Mouse (Mus musculus) macrophage (primary cell): ENCODE results near the gene Spdye4c. TPM values are rescaled to one million over a fixed set of nuclear protein-coding genes. Genes with fewer than 3 reads are reported as not detected.

Experiments used
- H3K27ac ChIP-seq: fragments of 350-480 bp; formaldehyde crosslinking; 2 replicates; pipeline ENCODE4 v1.9.0; 2021
- H3K36me3 ChIP-seq: fragments of 350-480 bp; formaldehyde crosslinking; 2 replicates; pipeline ENCODE4 v1.9.0; 2021; ENCODE audit errors: inconsistent target
- H3K4me3 ChIP-seq: fragments of 350-480 bp; formaldehyde crosslinking; 2 replicates; pipeline ENCODE4 v1.9.0; 2021; ENCODE audit errors: inconsistent target
- H3K79me2 ChIP-seq: fragments of 350-480 bp; formaldehyde crosslinking; 2 replicates; pipeline ENCODE4 v1.9.0; 2021; ENCODE audit errors: inconsistent target
- WGBS: methylation state at CpG from one replicate; pipeline ENCODE4 v1.1.7; 2026; ENCODE audit warnings: inconsistent platforms; ENCODE audit not compliant: missing documents; 5-methylcytosine and 5-hydroxymethylcytosine counted together
- polyA plus RNA-seq: library from polyadenylated mRNA; stranded (reverse); fragments of 250-400 nt; gene quantifications from 3 replicates; pipeline ENCODE4 v1.2.4, GENCODE M21; 2018; ENCODE audit warnings: inconsistent platforms

The Spdye4c gene
- polyA plus RNA-seq, 1 experiment from 2014 or later, result not detected

DNA sequence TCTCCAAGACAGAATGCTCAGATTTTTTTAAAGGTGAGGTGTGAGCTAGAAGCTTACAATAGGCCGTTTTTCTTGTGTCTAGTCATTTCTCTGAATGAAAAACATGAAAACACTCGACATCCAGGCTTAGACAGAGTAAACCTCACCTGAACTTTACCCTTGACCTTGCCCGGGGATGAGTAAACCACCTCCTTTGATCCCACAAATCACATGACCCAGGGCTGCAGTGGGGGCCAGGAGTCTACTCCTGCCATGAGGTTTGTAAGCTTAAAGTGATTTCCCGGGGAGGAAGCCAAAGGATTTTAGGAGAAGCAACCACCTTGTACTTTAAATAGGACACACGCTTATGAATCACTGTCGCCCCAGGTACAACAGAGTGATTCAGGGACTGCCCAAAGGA, 23.0 kb upstream of the Spdye4c start:
- Histone ChIP-seq H3K4me3 (no peak overlapping the region), H3K79me2 (no peaks in the 10 kb centered on the region), H3K36me3 (no peaks in the 10 kb centered on the region), H3K27ac (no peak overlapping the region)
- WGBS, result 95% methylated on average over 6 of the region's 6 CpGs

DNA sequence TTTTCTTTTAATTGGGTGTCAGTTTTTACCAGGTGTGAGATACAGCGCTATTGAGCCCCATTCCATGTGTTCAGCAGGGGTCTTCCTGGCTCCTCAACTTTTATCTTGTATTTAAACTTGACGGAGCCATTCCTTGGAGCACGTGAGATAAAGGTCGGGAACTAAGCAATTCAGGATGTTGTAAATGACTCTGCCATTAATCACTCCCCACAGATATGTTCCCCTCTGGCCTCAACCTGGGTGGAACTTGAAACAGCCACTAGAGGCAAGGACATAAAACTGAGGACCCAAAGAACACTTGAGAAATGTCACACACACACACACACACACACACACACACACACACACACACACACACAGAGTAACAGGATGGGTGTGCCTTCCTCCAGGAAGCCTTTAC, 22.5 kb upstream of the Spdye4c start:
- H3K27ac ChIP-seq, result no peak overlapping the region
- WGBS, result 65% methylated on average over 4 of the region's 4 CpGs
- H3K4me3 ChIP-seq, result no peak overlapping the region
- H3K79me2 ChIP-seq, result no peaks in the 10 kb centered on the region
- H3K36me3 ChIP-seq, result no peaks in the 10 kb centered on the region

DNA sequence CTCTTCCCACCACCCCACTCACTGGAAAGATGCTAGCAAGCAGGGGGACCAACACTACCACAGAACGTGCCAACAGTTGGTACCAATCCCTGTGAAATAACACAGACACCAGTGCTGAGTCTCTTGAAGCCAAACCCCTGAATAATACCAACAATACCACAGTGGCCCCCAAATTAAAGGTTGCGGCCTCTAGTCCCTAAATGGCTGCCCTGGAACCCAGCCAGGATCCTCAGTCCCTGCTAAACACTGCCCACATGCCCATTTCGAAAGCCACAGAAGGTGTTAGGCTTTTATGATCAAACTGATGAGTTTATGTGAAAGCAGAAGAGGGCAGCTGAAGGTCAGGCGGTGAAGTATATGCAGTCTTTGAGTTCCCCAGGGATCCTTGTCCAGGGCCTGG, 20.0 kb upstream of the Spdye4c start:
- no peak overlapping the region for H3K27ac ChIP-seq
- no peaks in the 10 kb centered on the region for H3K79me2 ChIP-seq
- WGBS, result 87% methylated on average over 4 of the region's 4 CpGs
- no peaks in the 10 kb centered on the region for H3K36me3 ChIP-seq
- H3K4me3 ChIP-seq, result no peak overlapping the region

DNA sequence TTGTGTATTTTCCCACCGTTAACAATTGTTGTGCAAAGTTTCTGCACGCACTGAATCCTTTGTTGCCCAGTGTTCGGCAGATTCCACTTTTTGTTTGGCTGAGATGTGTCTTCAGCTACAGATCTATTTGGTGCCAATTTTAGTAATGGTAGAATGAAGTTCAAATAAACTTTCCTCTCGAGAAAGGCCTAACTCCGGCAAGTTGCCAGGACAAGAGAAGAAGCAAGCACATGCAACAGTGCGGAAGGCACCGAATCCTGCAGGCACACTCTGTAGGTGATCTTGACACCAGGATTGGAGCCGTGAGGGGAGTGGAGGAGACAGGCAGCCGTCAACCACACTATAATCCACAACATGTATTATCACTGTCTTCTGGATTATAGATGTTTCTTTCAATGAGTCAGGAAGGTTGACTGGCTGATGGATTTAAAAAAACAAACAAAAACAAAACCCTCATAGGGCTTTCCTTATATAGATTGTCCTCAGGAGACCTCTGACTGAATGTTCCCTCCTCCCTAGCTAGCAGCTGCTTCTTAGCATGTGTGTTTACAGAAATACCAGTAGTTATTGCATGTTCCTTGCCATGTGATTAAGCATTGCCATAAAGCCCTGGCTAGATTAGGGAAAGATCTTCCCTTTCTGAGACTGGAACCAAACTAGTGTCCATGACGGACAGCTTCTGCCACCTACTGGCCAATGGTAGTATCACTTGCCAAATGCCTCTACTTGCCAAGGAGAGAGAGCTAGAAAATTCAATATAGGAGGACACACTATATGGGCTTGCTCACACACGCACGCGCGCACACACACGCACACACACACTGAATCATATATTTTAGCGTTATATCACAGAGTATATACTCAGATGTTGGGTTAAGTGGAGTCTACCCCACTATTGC, 18.0 kb upstream of the Spdye4c start:
- H3K4me3 ChIP-seq, result no peak overlapping the region
- no peaks in the 10 kb centered on the region for H3K36me3 ChIP-seq
- H3K79me2 ChIP-seq, result no peaks in the 10 kb centered on the region
- WGBS, result 48% methylated on average over 16 of the region's 16 CpGs
- H3K27ac ChIP-seq, result no peak overlapping the region

DNA sequence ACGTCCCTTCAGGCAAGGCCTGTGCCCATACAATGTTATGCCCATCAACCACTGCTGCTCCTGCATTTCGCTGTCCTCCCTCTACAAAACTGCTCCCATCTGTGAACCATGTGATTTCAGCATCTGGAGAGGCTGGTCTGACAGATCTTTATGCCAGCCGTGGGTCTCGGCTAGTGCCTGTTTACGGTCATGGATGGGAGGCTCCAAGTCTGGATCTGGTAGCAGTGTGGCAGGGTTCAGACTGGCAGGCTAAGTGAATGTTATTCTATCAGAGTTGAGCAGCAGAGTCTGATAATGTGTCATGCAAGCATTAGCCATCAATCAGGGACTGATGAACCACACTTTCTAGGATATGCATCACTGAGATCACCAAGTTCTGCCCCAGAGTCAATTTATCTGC, 8.1 kb upstream of the Spdye4c start:
- H3K4me3 ChIP-seq, result no peak overlapping the region
- H3K79me2 ChIP-seq, result no peaks in the 10 kb centered on the region
- WGBS, result 92% methylated on average over 4 of the region's 5 CpGs
- no peak overlapping the region for H3K27ac ChIP-seq
- H3K36me3 ChIP-seq, result no peaks in the 10 kb centered on the region

DNA sequence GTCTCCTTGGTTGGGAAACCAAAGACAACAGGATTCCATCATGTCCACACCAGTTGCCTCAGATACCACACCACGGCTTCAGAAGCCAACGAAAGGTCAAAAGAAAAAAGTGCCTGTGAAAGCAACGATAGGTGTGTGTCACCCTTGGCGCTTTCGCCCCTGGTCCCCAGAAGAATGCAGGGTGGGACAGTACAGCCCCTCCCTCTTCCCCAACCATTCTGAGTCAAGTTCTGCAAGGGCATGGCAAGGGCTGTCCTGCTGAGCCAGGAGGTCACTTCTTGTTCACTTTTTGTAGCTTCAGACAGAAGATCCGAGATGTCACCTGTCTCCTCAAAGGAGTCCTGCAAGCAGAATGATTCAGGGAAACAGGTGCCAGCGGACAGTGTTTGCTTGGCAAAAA, 1.3 kb downstream of the Spdye4c start:
- Histone ChIP-seq H3K79me2 (no peaks in the 10 kb centered on the region), H3K27ac (no peak overlapping the region), H3K4me3 (no peak overlapping the region), H3K36me3 (no peaks in the 10 kb centered on the region)
- 89% methylated on average over 7 of the region's 7 CpGs for WGBS

DNA sequence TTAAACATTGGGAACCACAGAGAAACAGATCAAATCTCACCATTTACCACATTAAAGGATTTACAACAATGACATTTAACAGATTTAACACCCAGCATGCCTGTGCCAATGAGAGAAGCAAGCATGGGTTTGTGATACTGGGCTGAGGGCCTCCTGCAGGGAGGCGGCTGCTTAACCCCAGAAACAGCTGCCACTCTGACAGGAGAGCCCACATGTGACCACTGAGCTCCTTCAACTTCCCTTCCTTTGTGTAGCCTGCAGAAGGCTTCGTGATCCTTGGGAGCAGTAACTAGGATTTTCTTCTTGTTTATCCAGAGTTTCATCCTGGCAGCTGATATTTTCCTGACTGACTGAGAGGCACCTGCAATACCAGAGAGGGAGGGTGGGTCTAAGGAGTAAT, 10.5 kb downstream of the Spdye4c start:
- Histone ChIP-seq H3K79me2 (no peaks in the 10 kb centered on the region), H3K36me3 (no peaks in the 10 kb centered on the region), H3K27ac (no peak overlapping the region), H3K4me3 (no peak overlapping the region)
- 29% methylated on average over 2 of the region's 2 CpGs for WGBS

DNA sequence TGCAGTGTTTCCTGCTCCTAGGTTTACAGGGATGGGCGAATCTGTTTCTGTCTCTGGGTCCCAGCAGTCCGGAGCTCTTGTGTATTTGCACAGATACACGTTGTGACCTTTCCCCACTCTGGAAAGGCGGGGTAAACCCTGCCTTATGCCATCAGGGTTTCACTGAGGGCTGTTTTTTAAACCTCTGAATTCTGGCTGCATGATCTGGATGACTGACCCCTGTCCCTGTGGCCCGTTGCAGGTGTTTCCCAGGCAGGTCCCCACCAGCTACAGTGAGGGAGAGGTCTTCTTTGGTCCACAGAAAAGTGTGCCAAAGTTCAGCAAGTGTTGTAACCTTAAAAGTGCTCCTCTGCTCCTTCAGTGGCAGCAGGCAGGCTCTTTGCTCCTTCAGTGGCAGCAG, 18.3 kb downstream of the Spdye4c start:
- Histone ChIP-seq H3K27ac (no peak overlapping the region), H3K4me3 (no peak overlapping the region), H3K79me2 (no peaks in the 10 kb centered on the region), H3K36me3 (peaks cover 22% of the 10 kb centered on the region; the same call in 1 of the 2 replicates)
- 94% methylated on average over 5 of the region's 5 CpGs for WGBS

DNA sequence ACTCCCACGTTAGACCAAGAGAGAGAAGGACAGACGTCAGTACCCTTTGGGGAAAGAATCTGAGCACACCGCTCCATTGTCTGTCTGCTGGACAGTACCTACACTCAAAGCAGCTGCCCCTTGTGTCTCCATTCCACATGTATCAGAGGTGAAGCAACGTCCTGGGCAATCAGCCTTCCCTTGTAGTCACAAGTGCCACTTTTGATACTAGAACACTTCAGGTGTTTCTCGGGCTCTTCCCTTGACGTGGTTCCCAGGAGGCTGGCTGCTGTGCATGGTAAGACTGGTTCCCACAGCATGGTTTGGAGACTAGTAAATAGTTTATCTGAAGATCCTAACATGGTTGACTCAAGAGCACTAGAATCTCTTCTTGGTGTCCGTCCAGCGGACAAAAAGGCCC, 20.2 kb downstream of the Spdye4c start:
- H3K27ac ChIP-seq, result no peak overlapping the region

DNA sequence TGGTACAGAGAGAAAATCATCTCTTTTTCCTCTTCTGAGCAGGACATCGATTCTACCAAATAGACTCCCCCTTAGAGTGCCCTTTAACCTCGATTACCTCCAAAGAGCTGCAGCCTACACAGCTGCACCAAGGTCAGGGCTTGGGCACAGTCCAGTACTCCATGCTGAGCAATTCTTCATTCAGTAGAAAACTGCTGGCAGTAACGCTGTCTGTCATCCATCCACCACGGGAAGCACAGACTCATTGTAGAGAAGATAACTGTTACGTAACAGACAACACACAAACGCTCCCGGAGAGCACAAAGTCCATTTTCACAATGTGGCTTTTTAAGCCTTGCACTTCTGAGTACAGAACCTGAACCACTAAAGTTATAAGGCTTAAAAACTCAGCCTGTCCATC, 21.3 kb downstream of the Spdye4c start:
- no peaks in the 10 kb centered on the region for H3K79me2 ChIP-seq
- peaks cover 42% of the 10 kb centered on the region; the same call in 1 of the 2 replicates for H3K36me3 ChIP-seq
- 74% methylated on average over 7 of the region's 7 CpGs for WGBS
- H3K4me3 ChIP-seq, result no peak overlapping the region
- H3K27ac ChIP-seq, result no peak overlapping the region

More for the DNA sequence above, 20.2 kb downstream of the Spdye4c start:
- Histone ChIP-seq H3K79me2 (no peaks in the 10 kb centered on the region), H3K4me3 (no peak overlapping the region), H3K36me3 (peaks cover 35% of the 10 kb centered on the region; the same call in 1 of the 2 replicates)
- WGBS, result 91% methylated on average over 8 of the region's 8 CpGs

DNA sequence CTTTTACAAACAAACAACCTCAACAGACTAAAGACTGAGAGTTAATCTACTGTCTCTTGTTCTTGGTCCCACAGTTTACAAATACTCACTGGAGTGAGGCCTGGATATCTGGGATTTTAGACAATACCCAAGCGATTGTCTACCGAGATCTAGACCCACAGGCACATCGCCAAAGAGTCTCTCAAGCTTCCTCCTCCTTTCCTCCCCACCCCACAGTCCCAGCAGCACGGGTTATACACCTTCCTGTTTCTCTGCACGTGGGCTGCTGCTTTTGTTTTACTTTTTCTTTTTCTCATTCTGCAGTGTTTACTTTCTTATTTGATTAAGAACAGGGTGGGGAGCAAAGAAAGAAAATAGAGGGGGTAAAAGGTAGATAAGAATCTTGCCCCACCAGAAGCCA, 22.4 kb downstream of the Spdye4c start:
- Histone ChIP-seq H3K36me3 (peaks cover 53% of the 10 kb centered on the region), H3K4me3 (no peak overlapping the region), H3K27ac (no peak overlapping the region), H3K79me2 (no peaks in the 10 kb centered on the region)
- 17% methylated on average over 5 of the region's 5 CpGs for WGBS

DNA sequence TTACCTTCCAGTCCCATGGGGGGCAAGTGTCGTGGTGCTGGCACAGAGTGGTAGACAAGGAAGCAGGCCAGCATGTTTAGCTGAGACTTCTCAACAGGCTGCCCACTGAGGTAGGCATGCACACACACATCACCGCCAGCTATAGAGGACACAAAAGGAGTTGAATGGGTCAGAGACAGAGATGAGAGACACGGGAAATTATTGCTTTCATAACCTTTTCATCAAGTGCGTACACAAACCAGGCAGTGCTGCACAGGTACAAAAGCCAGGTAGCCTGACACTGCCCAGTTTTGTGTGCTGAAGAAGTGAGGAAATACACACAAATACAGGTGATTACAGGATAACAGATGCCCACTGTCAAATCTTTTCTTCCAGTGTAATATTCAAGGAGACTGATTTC, 24.4 kb downstream of the Spdye4c start:
- Histone ChIP-seq H3K4me3 (no peak overlapping the region), H3K36me3 (peaks cover 65% of the 10 kb centered on the region), H3K27ac (no peak overlapping the region), H3K79me2 (no peaks in the 10 kb centered on the region)
- 98% methylated on average over 4 of the region's 4 CpGs for WGBS

DNA sequence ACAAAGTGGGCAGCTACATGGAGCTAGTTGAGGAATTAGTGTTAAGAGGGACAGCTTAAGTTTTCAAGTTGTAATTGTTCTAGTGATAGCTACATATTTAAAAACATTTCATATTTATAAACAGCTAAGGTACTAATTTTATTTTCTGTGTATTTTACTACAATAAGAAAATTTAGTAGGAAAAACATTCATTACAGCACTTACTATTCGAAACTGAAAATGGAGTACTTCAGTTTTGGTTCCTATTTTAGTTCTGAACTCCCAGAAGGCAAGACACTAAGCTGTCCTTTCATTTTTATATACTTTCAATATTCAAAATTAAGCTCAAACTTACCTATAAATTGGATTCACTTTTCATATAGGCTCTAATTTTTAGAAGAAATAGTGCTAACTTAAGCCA, 29.6 kb downstream of the Spdye4c start:
- WGBS, result 63% methylated on average over 1 of the region's 1 CpGs
- no peak overlapping the region for H3K4me3 ChIP-seq
- no peak overlapping the region for H3K27ac ChIP-seq
- peaks cover 74% of the 10 kb centered on the region for H3K36me3 ChIP-seq
- H3K79me2 ChIP-seq, result no peaks in the 10 kb centered on the region
